Mouse (Mus musculus) gastrocnemius, adult 18-20 months (tissue): ENCODE measurements around the gene Slc39a7. TPM values are rescaled to one million over a fixed set of nuclear protein-coding genes. Genes with fewer than 3 reads are reported as not detected.
A peak's percentile ranks its signal among the peaks of the same experiment; 100 is the strongest.
"Not testable (repeated sequence)": the region's sequence is repeated elsewhere in the genome, so short reads cannot be mapped to it uniquely, and the experiment has no call there.

Experiments
- DNase-seq: peaks from one replicate; pipeline ENCODE4 v3.0.0; 2021; ENCODE audit warnings: low spot score
- microRNA-seq: library from miRNA; unstranded; fragments of <30 nt; microRNA quantifications from one replicate; pipeline ENCODE4 v1.2.0, GENCODE M21; 2021
- total RNA-seq, 2 experiments: library from RNA; stranded (reverse); gene quantifications; 2 replicates each; pipeline ENCODE4 v1.2.3; 2021

Gene Slc39a7
- total RNA-seq, 2 experiments from 2014 or later = 41.0 to 50.2 TPM

DNA sequence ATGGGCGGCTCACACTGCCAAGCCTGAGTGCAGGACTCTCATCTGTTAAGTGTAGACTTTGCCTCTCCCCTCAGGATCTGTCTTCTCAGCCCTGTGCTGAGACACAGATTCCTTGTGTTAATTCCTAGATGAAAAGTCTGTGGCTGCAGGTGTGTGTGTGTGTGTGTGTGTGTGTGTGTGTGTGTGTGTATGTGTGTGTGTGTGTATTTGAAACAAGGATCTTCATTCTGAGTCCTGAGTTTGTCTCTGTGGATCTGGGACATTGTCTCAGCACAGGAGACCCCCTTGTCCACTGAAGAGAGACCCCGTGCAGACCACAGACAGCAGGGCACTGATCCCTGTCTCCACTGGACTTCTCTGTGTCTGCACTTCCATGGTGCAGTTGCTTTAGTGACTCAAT is 30.7 kb downstream of the Slc39a7 start:
- DNase-seq = not testable (repeated sequence)

- peak; percentile 93 for DNase-seq
These were observed 31.3 kb downstream of the Slc39a7 start, which contains the start of gene H2-K1 for GRCm38 (mm10) chr17:34000150-34000537. TSS of gene H2-K1 (minus strand) at chr17:34000347.

GRCm38 (mm10) chr17:33999341-34000149 is 31.9 kb downstream of the Slc39a7 start:
- no peak for DNase-seq

GRCm38 (mm10) chr17:33998697-33999096 is 32.8 kb downstream of the Slc39a7 start:
- DNase-seq = not testable (repeated sequence)

- not testable (repeated sequence) for DNase-seq
These were observed 34.5 kb downstream of the Slc39a7 start for GRCm38 (mm10) chr17:33997025-33997424.

- no peak for DNase-seq
These were observed 35.8 kb downstream of the Slc39a7 start for GRCm38 (mm10) chr17:33995651-33996050.

GRCm38 (mm10) chr17:33994959-33995358 is 36.5 kb downstream of the Slc39a7 start:
- DNase-seq = no peak

GRCm38 (mm10) chr17:33991788-33992664 is 39.5 kb downstream of the Slc39a7 start:
- peak; percentile 54 for DNase-seq

GRCm38 (mm10) chr17:33982136-33982535 is 49.3 kb downstream of the Slc39a7 start:
- peak; percentile 61 for DNase-seq

DNA sequence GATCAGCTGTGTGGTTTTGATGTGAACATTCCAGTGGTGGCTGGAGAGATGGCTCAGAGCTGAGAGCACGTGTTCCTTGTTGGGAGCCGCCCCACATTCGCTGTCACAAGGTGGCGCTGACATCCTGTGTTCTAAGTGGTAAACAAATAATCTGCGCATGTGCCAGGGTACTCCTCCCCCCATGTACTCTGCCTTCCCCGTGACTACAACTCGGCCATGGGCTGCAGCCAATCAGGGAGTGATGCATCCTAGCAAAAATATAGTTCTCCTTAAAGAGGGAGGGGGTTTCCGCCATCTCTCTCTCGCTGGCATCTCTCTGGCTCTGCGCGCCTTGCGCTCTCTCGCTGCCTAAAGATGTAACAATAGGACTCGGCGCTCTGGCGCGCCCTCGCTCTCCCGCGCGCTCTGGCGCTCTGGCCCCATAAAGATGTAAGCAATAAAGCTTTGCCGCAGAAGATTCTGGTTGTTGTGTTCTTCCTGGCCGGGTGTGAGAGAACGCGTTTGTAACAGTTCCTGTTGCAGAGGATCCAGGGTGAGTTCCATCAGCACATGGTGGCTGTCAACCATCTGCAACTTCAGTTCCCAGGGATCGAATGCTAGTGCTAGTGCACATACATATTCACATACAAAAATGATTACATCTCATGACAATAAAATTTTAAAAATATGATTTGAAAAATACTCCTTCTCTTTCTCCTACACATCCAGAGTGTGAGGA is 50.1 kb downstream of the Slc39a7 start:
- DNase-seq = peak; percentile 91

DNA sequence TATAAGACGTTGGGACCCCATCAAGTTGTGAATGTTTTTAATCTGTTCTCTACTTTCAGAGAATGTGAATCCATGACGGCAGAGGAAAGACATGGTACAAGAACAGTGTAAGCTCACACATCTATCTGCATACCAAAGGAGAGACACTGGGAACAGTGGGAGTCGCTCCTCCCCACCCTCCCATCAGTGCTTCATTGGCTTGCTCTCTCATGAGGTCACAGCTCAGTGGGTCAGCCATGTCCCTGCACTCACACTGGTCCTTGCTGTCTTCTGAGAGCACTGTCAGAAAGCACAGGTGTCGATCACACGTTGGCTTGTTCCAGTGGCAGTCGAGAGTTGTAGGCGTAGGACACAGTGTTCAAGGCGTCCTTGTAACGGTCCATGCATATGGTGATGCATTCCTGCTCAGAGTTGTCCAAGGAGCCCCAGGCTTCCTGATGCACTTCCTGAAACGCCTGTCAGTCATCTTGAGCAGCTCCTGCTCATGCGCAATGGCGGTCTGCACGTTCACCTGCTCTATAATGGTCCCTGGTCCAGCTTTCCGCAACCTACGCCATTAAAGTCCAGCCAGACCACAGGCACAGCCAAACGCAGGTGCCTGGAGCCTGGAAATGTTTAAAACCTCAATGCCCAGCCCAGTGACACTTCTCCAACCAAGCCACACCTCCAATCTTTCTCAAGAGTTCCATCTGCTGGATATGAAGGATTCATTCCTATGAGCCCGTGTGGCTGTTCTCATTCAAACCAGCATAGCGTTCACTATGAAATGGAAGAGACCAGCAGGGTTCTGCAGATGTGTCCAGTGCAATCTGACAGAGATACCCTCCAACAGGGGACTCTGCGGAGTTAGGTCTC is 51.1 kb downstream of the Slc39a7 start:
- no peak for DNase-seq

DNA sequence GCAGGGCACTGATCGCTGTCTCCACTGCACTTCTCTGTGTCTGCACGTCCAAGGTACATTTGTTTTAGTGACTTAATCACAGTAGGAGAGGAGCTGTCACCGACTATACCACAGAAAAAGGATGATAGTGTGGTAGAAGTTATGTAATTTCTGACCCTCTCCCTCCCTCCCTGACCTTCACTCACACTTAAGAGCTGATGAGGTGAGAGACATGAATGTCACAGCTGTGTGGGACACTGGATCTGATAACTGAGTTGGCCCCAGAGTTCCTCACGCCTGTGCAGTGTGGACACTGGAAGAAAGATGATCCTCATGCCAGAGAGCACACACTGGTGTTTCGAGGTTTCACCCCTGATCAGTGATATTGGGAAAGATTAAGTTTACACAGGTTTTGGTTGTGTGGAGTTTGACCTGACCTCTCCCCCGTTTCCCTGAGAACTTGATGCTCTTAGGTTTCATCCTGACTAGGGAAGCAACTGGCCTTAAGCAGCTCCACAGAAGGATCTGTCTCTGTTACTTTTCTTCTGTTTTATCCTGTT is 51.9 kb downstream of the Slc39a7 start:
- no peak for DNase-seq

DNA sequence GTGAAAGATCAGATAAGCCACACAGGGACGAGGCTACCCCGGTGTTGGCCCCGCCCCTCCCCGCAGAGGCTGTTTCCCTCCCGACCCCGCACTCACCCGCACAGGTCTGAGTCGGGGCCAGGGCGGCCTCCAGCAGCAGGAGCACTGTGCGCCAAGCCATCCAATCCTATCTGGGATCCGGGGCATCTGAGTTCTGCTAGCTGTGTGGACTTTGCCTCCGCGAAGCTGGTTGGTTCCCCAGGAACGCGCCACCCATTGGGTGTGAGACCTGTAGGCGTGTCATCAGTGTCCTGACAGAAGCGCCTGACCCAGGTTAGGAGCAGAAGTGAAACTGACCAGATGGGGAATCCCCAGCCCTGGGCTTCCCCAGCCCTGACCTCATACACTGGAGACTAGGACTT is 52.9 kb downstream of the Slc39a7 start:
- peak; percentile 85 for DNase-seq

Small RNA genes lying within 50 kb of the gene (microRNA-seq; reads per million reads assigned to microRNA genes)
- gene Mir219a-1 = not detected
- gene Mir219c = not detected

Other genes starting within 250 kb of the Slc39a7 start
- gene Angptl4, start 249.9 kb downstream of the Slc39a7 start, total RNA-seq = 1 to 10 TPM; 4.3 to 6.6 TPM
- 10 to 100 TPM; 13.4 to 16.6 TPM for gene Kank3, start 221.2 kb downstream of the Slc39a7 start, total RNA-seq
- gene Rps28, start 207.1 kb downstream of the Slc39a7 start, total RNA-seq = 100 to 1,000 TPM; 586 to 627 TPM
- gene Ndufa7, start 207.1 kb downstream of the Slc39a7 start, total RNA-seq = 100 to 1,000 TPM; 375 to 377 TPM
- 10 to 100 TPM; 14.8 to 15.2 TPM for gene Cd320, start 188.6 kb downstream of the Slc39a7 start, total RNA-seq
- gene Gm7029, start 157.8 kb downstream of the Slc39a7 start, total RNA-seq = not detected
- gene Kifc1, start 141.0 kb downstream of the Slc39a7 start, total RNA-seq = under 1 TPM in 1 of 2 experiments, not detected in 1; 0.34 TPM
- not detected for gene Platr17, start 126.5 kb downstream of the Slc39a7 start, total RNA-seq
- gene Daxx, start 122.3 kb downstream of the Slc39a7 start, total RNA-seq = 10 to 100 TPM; 12.0 to 13.7 TPM
- gene Tapbp, start 115.8 kb downstream of the Slc39a7 start, total RNA-seq = 10 to 100 TPM; 30.2 to 31.7 TPM
- gene Zbtb22, start 115.8 kb downstream of the Slc39a7 start, total RNA-seq = 10 to 100 TPM; 14.2 to 16.4 TPM
- 10 to 100 TPM; 26.4 to 31.9 TPM for gene Rgl2, start 102.1 kb downstream of the Slc39a7 start, total RNA-seq
- 10 to 100 TPM; 64.8 to 68.8 TPM for gene Pfdn6, start 91.3 kb downstream of the Slc39a7 start, total RNA-seq
- gene Wdr46, start 91.0 kb downstream of the Slc39a7 start, total RNA-seq = 1 to 10 TPM; 8.7 to 8.8 TPM
- gene B3galt4, start 80.2 kb downstream of the Slc39a7 start, total RNA-seq = 1 to 10 TPM; 1.5 to 1.7 TPM
- gene Vps52, start 75.9 kb downstream of the Slc39a7 start, total RNA-seq = 10 to 100 TPM; 29.6 to 33.5 TPM
- 100 to 1,000 TPM; 367 to 381 TPM for gene Rps18, start 75.7 kb downstream of the Slc39a7 start, total RNA-seq
- 10 to 100 TPM; 47.2 to 57.7 TPM for gene H2-K1, start 31.3 kb downstream of the Slc39a7 start, total RNA-seq
- 10 to 100 TPM; 12.5 to 13.5 TPM for gene Ring1, start 7.0 kb downstream of the Slc39a7 start, total RNA-seq
- 10 to 100 TPM; 80.3 to 82.1 TPM for gene H2-Ke6, start 3.6 kb downstream of the Slc39a7 start, total RNA-seq
- 10 to 100 TPM; 34.9 to 37.0 TPM for gene Rxrb, start 130 bp upstream of the Slc39a7 start, total RNA-seq
- 1 to 10 TPM; 2.9 TPM for gene Col11a2, start 7.8 kb upstream of the Slc39a7 start, total RNA-seq
- not detected for gene H2-Oa, start 60.7 kb upstream of the Slc39a7 start, total RNA-seq
- gene H2-DMa, start 87.9 kb upstream of the Slc39a7 start, total RNA-seq = 1 to 10 TPM; 2.6 to 3.2 TPM
- gene Brd2, start 91.0 kb upstream of the Slc39a7 start, total RNA-seq = 10 to 100 TPM; 71.6 to 77.3 TPM
- gene H2-DMb2, start 111.6 kb upstream of the Slc39a7 start, total RNA-seq = under 1 TPM; 0.17 to 0.53 TPM
- gene H2-DMb1, start 121.4 kb upstream of the Slc39a7 start, total RNA-seq = under 1 TPM; 0.16 to 0.78 TPM
- 1 to 10 TPM in 1 of 2 experiments, under 1 TPM in 1; 0.98 to 3.6 TPM for gene Tap1, start 155.9 kb upstream of the Slc39a7 start, total RNA-seq
- 1 to 10 TPM in 1 of 2 experiments, under 1 TPM in 1; 0.73 to 3.8 TPM for gene Psmb9, start 156.1 kb upstream of the Slc39a7 start, total RNA-seq
- gene Psmb8, start 166.0 kb upstream of the Slc39a7 start, total RNA-seq = 1 to 10 TPM; 3.2 to 6.7 TPM
- 1 to 10 TPM; 4.1 to 6.6 TPM for gene Tap2, start 171.8 kb upstream of the Slc39a7 start, total RNA-seq
- gene H2-Ob, start 207.2 kb upstream of the Slc39a7 start, total RNA-seq = under 1 TPM; 0.14 to 0.33 TPM
- 1 to 10 TPM; 3.0 to 4.8 TPM for gene H2-Ab1, start 226.0 kb upstream of the Slc39a7 start, total RNA-seq